Mouse (Mus musculus): Measurements from ENCODE around the gene Serpina12. TPM values are rescaled to one million over a fixed set of nuclear protein-coding genes. Genes with fewer than 3 reads are reported as not detected.

Gene Serpina12
- not detected in 2 replicates for polyA plus RNA-seq (2012; ENCODE audit: low replicate concordance)

GRCm38 (mm10) chr12:104044343-104044742, at the start of gene Serpina12:
TSS of gene Serpina12 (minus strand) at chr12:104044443.

GRCm38 (mm10) chr12:104013620-104014019, 30.6 kb downstream of the Serpina12 start, which contains the start of gene Serpina9:
TSS of gene Serpina9 (minus strand) at chr12:104013755.

GRCm38 (mm10) chr12:103989857-103990256, 54.4 kb downstream of the Serpina12 start, which contains the start of gene Serpina11:
TSS of gene Serpina11 (minus strand) at chr12:103989957.

Other genes with a start within 250 kb of the Serpina12 start
- 0.12 and 0.40 TPM in 2 replicates for gene Serpina1b, start 214.1 kb downstream of the Serpina12 start, polyA plus RNA-seq (2012; ENCODE audit: low replicate concordance)
- not detected in 2 replicates for gene Serpina1a, start 180.9 kb downstream of the Serpina12 start, polyA plus RNA-seq (2012; ENCODE audit: low replicate concordance)
- gene Serpina1c, start 139.6 kb downstream of the Serpina12 start, polyA plus RNA-seq (2012; ENCODE audit: low replicate concordance), result 0.29 TPM in 1 of 2 replicates, not detected in the other
- gene Serpina1e, start 85.5 kb downstream of the Serpina12 start, polyA plus RNA-seq (2012; ENCODE audit: low replicate concordance), result not detected in 2 replicates
- not detected in 2 replicates for gene Serpina11, start 54.5 kb downstream of the Serpina12 start, polyA plus RNA-seq (2012; ENCODE audit: low replicate concordance)
- gene Serpina9, start 30.7 kb downstream of the Serpina12 start, polyA plus RNA-seq (2012; ENCODE audit: low replicate concordance), result 0.22 and 0.39 TPM in 2 replicates
- 0.27 TPM in 1 of 2 replicates, not detected in the other for gene Serpina5, start 56.7 kb upstream of the Serpina12 start, polyA plus RNA-seq (2012; ENCODE audit: low replicate concordance)
- gene Serpina3a, start 68.3 kb upstream of the Serpina12 start, polyA plus RNA-seq (2012; ENCODE audit: low replicate concordance), result not detected in 2 replicates
- gene Serpina3b, start 83.6 kb upstream of the Serpina12 start, polyA plus RNA-seq (2012; ENCODE audit: low replicate concordance), result 0.09 TPM in 1 of 2 replicates, not detected in the other
- not detected in 2 replicates for gene Serpina3c, start 109.4 kb upstream of the Serpina12 start, polyA plus RNA-seq (2012; ENCODE audit: low replicate concordance)
- gene Serpina3f, start 170.1 kb upstream of the Serpina12 start, polyA plus RNA-seq (2012; ENCODE audit: low replicate concordance), result 0.24 and 0.48 TPM in 2 replicates
- 10.7 and 22.1 TPM in 2 replicates for gene Serpina3g, start 191.8 kb upstream of the Serpina12 start, polyA plus RNA-seq (2012; ENCODE audit: low replicate concordance)
- not detected in 2 replicates for gene Serpina3i, start 218.7 kb upstream of the Serpina12 start, polyA plus RNA-seq (2012; ENCODE audit: low replicate concordance)